Mouse (Mus musculus) midbrain, embryonic 15.5 days (tissue): ENCODE measurements at regions not wholly inside any gene's neighbourhood (a gene's known extent, or its start where the extent isn't known, plus 50 kb on each side); places are given as distances from the start of the nearest gene placed in this dataset.

Source experiments
- ATAC-seq: fragments of 200-750 bp; cut with Nextera tagmentation; replicated peaks from 2 replicates; pipeline ENCODE4 v1.8.0; 2017; ENCODE audit warnings: moderate TSS enrichment
- H3K27ac ChIP-seq: fragments of 300-500 bp; sonication (generic); 2 replicates; pipeline ENCODE4 v1.5.1; 2015; ENCODE audit warnings: mild to moderate bottlenecking, inconsistent platforms
- H3K27me3 ChIP-seq: fragments of 300-500 bp; sonication (generic); replicated peaks from 2 replicates; pipeline ENCODE4 v1.6.1; 2015; ENCODE audit warnings: inconsistent platforms
- H3K36me3 ChIP-seq: fragments of 300-500 bp; sonication (generic); replicated peaks from 2 replicates; pipeline ENCODE4 v1.6.1; 2015; ENCODE audit warnings: inconsistent platforms
- H3K4me1 ChIP-seq: fragments of 300-500 bp; sonication (generic); 2 replicates; pipeline ENCODE4 v1.6.1; 2015; ENCODE audit warnings: inconsistent platforms
- H3K4me2 ChIP-seq: fragments of 300-500 bp; sonication (generic); 2 replicates; pipeline ENCODE4 v1.6.1; 2015; ENCODE audit warnings: inconsistent platforms, mild to moderate bottlenecking, moderate library complexity
- H3K4me3 ChIP-seq: fragments of 300-500 bp; sonication (generic); 2 replicates; pipeline ENCODE4 v1.5.1; 2015; ENCODE audit warnings: mild to moderate bottlenecking, inconsistent platforms
- H3K9ac ChIP-seq: fragments of 300-500 bp; sonication (generic); 2 replicates; pipeline ENCODE4 v1.6.1; 2015; ENCODE audit warnings: mild to moderate bottlenecking, inconsistent platforms
- H3K9me3 ChIP-seq: fragments of 300-500 bp; sonication (generic); 2 replicates; pipeline ENCODE4 v1.6.1; 2016; ENCODE audit warnings: inconsistent platforms
- whole genome bisulfite sequencing: fragments of 180-500 bp; shearing (Covaris S2); methylation state at CpG from one replicate; pipeline ENCODE4 v1.1.7; 2015; ENCODE audit warnings: mixed read lengths; 5-methylcytosine and 5-hydroxymethylcytosine counted together

DNA sequence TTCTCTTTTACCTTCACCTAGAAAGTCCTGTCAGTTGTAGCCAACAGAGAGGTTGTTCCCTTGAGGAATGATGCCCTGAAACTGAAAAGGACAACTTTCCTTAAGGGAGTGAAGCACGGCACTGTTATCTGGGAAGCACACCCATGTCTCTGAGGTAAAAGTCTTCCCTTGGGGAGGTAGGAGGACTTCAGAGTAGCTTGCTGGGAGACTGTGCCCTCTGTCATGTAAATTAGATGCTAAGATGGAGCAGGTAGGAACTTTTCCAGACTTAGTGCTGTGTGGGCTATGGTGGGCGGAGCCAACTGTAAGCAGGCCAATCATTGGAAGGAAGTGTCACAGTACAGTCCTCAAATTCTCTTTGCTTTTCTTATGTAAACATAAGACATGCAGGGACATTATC lies 240.3 kb upstream of the Gm765 start:
- H3K27me3 ChIP-seq = no peaks in the 10 kb centered on the region
- no peak for ATAC-seq
- 68% methylated on average over 2 of the region's 2 CpGs for WGBS
- H3K4me1 ChIP-seq = no peaks in the 10 kb centered on the region
- no peak overlapping the region for H3K9ac ChIP-seq
- H3K27ac ChIP-seq = no peak overlapping the region
- no peak overlapping the region for H3K4me2 ChIP-seq
- H3K4me3 ChIP-seq = no peak overlapping the region
- no peaks in the 10 kb centered on the region for H3K36me3 ChIP-seq
- H3K9me3 ChIP-seq = no peaks in the 10 kb centered on the region

DNA sequence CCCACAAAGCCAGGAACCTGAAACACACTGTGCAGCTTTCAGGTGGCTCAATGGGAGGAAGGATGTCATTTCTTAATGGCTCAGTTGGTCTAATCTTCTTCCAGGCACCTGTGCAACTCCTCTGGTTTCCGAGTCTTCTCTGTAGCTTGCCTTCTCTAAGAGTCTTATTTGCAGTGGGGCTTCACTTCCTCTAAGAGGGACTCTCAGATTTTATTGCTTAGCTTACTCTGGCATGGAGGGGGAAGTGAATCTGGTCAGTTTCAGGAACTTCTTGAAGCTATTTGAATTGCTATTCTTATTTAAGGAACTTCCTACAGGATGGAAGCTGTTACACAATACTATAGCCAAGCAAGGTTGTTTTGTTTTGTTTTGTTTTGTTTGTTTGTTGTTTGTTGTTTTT lies 232.7 kb upstream of the Gm765 start:
- Histone ChIP-seq H3K9ac (no peak overlapping the region), H3K27ac (no peak overlapping the region), H3K4me3 (no peak overlapping the region), H3K4me1 (no peaks in the 10 kb centered on the region), H3K27me3 (no peaks in the 10 kb centered on the region), H3K36me3 (no peaks in the 10 kb centered on the region), H3K9me3 (no peaks in the 10 kb centered on the region), H3K4me2 (no peak overlapping the region)
- no peak for ATAC-seq
- 89% methylated on average over 1 of the region's 1 CpGs for WGBS

DNA sequence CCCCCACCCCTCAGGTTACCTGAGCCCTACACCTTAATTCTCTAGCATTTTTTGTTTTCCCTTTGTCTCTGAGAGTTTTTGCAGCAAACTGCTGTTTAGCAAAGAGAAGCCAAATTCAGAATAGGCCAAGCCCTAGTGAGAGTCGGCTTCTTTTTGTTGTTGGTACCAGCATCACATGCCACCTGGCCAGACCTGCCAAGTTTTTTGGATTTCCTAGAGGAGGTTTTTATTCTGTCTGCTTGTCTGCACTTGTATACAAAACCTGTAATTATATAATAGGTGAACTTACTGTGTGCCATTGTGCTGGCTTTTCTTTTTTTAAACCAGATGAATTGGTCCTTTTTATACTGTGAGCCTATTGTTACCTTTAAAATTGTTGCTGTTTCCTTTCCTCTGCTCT lies 213.1 kb upstream of the Gm765 start:
- Histone ChIP-seq H3K4me2 (no peak overlapping the region), H3K9ac (no peak overlapping the region), H3K27me3 (no peaks in the 10 kb centered on the region), H3K9me3 (no peaks in the 10 kb centered on the region), H3K27ac (no peak overlapping the region), H3K36me3 (no peaks in the 10 kb centered on the region), H3K4me1 (no peaks in the 10 kb centered on the region), H3K4me3 (no peak overlapping the region)
- WGBS = 78% methylated on average over 1 of the region's 1 CpGs
- no peak for ATAC-seq

DNA sequence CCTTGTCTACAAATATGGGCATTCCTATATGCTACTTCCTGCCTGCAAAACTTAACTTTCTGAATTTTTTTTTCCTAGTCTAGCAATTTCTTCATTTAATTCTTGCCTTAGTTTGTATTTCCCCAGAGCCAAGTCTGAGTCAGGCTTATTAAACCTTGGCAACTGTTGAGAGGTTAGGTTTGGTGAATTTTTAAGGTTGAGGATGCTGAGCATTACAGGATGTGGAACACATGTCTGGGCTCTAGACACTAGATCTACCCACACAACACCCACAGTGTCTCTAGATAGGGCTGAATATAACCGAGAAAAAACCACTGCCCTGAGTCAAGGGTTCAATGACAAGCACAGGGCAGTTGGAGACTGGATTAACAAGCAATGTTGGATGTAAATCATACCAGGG lies 211.4 kb upstream of the Gm765 start:
- Histone ChIP-seq H3K9me3 (no peaks in the 10 kb centered on the region), H3K27ac (no peak overlapping the region), H3K27me3 (no peaks in the 10 kb centered on the region), H3K4me2 (no peak overlapping the region), H3K4me1 (no peaks in the 10 kb centered on the region), H3K36me3 (no peaks in the 10 kb centered on the region), H3K4me3 (no peak overlapping the region), H3K9ac (no peak overlapping the region)
- WGBS = 96% methylated on average over 1 of the region's 1 CpGs
- no peak for ATAC-seq

DNA sequence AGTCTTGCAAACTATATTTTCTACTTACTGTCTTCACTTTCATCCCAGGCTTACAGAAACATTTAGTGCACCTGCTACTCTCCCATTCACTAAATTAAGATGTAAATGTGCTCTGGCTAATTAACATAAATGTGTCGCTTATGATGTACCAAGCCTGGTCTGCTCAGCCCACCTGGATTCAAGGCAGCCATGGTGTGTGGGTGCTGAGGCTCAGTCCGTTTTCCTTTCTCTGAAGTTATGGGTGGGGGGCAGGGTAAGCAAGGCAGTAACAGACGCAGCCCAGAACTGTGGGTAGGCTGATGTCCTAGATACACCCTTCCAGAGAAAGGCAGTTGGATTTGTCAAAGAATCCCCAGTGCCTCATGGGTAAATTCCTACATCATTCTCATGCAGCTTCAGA lies 209.2 kb upstream of the Gm765 start:
- WGBS = 79% methylated on average over 3 of the region's 3 CpGs
- no peak for ATAC-seq

DNA sequence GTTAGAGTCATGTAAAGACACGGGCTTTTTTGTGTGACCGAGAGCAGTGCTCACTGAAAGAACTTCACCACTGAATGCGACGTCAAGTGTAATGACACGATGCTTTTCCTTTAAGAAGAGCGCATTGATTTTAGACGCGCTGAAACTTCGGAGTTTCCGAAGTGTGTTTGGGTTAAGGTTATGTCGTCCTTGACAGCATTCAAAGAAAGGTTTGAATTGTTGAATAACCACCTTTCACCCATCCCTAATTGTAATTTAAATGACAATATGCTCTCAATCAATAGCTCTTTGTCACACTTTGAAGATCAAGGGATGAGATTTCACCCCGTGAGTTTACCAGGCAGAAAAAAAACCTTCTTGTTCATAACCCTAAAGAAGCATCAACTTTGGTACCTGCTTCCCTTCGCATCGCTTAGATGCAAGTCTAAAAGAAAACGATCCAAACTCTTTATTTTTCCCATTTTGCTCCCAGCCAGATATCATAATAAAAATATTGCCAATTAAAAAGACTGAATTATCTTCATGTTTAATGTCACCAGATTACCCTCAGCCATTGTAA lies 184.4 kb upstream of the Gm765 start:
- 19% methylated on average over 15 of the region's 15 CpGs for WGBS
- no peak overlapping the region for H3K4me3 ChIP-seq

More for the DNA sequence above, 209.2 kb upstream of the Gm765 start:
- no peaks in the 10 kb centered on the region for H3K27me3 ChIP-seq
- H3K4me2 ChIP-seq = no peak overlapping the region
- H3K36me3 ChIP-seq = no peaks in the 10 kb centered on the region
- no peak overlapping the region for H3K9ac ChIP-seq
- no peak overlapping the region for H3K27ac ChIP-seq
- H3K4me3 ChIP-seq = no peak overlapping the region
- H3K4me1 ChIP-seq = no peaks in the 10 kb centered on the region
- no peaks in the 10 kb centered on the region for H3K9me3 ChIP-seq

DNA sequence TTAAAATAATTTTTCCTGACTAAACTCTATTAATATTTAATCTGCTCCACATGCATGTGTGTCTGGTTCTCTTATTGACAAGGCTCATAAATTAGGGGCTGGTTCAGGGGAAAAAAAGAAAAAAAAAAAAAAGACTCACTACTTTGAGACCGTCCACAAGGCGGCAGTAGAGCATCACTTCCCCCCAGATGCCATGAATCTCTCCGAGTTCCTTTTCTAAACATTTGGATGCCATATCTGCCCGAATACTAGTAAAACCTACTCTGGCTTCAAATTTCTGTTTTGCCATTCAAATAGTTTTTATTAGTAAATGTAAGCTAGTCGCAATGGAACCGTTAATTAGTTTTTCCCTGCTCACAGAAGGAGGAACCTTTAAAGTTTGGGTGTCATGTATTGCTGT lies 182.7 kb upstream of the Gm765 start:
- WGBS = 9% methylated on average over 6 of the region's 6 CpGs
- Histone ChIP-seq H3K4me1 (peaks cover 6% of the 10 kb centered on the region; the same call in 1 of the 2 replicates), H3K36me3 (no peaks in the 10 kb centered on the region), H3K4me2 (no peak overlapping the region), H3K9ac (no peak overlapping the region), H3K27me3 (peaks cover 9% of the 10 kb centered on the region; the same call in 1 of the 2 replicates), H3K9me3 (no peaks in the 10 kb centered on the region), H3K4me3 (no peak overlapping the region), H3K27ac (no peak overlapping the region)
- no peak for ATAC-seq

More for the DNA sequence above, 184.4 kb upstream of the Gm765 start:
- Histone ChIP-seq H3K9me3 (no peaks in the 10 kb centered on the region), H3K4me1 (peaks cover 6% of the 10 kb centered on the region; the same call in 1 of the 2 replicates), H3K27ac (no peak overlapping the region), H3K9ac (no peak overlapping the region), H3K4me2 (peak overlapping the region; percentile 14; the same call in 1 of the 2 replicates), H3K36me3 (no peaks in the 10 kb centered on the region), H3K27me3 (peaks cover 12% of the 10 kb centered on the region; the same call in 1 of the 2 replicates)
- no peak for ATAC-seq

DNA sequence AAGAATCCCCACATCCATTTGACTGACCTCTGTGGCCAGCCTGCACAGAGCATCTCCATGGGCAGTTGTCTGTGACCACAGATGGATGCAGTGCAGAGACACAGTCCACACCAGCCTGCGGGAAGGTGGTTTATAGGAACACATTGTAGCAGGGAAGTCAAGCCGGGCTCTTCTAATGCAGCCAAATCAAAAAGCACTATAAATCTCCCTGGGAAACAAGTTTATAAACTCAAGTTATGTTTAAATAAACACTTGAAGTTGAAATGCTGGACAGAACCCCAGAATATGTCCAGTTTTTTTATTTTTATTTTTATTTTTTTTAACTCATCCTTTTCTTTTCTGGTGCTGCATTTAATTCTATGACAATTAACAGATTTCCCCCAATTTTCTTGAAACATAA lies 182.1 kb upstream of the Gm765 start:
- no peak overlapping the region for H3K4me3 ChIP-seq
- WGBS = 77% methylated on average over 2 of the region's 2 CpGs
- 0 out of 2 replicates have a peak, but pooled peaks cover 9% of the 10 kb centered on the region for H3K27me3 ChIP-seq
- H3K36me3 ChIP-seq = no peaks in the 10 kb centered on the region
- H3K9ac ChIP-seq = no peak overlapping the region
- no peak for ATAC-seq
- peaks cover 6% of the 10 kb centered on the region; the same call in 1 of the 2 replicates for H3K4me1 ChIP-seq
- no peak overlapping the region for H3K27ac ChIP-seq
- H3K9me3 ChIP-seq = no peaks in the 10 kb centered on the region
- H3K4me2 ChIP-seq = no peak overlapping the region

DNA sequence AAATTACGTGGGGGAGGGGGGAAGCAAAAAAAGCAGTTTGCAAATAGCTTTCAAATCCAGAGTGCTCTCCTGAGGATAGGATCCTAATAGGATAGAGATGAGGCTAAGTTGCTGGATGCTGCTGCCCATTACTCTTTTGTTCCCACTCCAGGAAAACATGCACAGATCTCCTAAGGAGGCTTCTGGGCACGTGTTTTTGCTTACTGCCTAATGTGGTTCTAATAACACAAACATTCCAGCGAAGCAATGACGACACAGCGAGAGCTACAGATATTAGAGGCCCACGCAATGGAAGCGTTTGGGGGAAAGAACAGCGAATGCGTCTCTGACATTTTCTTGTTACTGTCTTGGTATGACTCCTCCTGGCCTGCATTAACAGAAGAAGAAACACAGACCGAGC lies 179.0 kb upstream of the Gm765 start:
- no peak for ATAC-seq
- no peaks in the 10 kb centered on the region for H3K36me3 ChIP-seq

DNA sequence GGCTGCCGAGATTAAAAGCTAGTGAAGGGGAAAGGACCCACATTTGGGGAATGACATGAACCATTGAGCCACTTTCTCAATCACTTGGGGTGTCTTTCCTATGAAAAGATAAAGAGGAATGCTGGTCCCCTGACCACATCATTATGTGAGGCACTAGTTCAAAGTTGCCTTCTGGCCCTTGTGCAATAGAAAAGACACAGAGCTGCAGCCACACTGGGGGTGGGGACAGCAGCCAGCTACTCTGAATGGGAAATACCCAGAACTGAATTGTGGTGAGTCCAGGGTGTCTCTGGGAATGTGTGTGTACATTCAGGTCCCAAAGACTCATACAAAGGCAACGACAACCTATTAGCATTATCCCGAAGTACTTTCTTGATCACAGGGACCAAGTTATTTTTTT lies 172.3 kb upstream of the Gm765 start:
- WGBS = 85% methylated on average over 3 of the region's 3 CpGs
- Histone ChIP-seq H3K9me3 (no peaks in the 10 kb centered on the region), H3K4me3 (no peak overlapping the region), H3K4me2 (no peak overlapping the region), H3K27ac (no peak overlapping the region), H3K36me3 (no peaks in the 10 kb centered on the region), H3K27me3 (no peaks in the 10 kb centered on the region), H3K9ac (no peak overlapping the region), H3K4me1 (peaks cover 2% of the 10 kb centered on the region; the same call in 1 of the 2 replicates)
- no peak for ATAC-seq

More for the DNA sequence above, 179.0 kb upstream of the Gm765 start:
- peaks cover 2% of the 10 kb centered on the region; the same call in 1 of the 2 replicates for H3K4me1 ChIP-seq
- no peaks in the 10 kb centered on the region for H3K27me3 ChIP-seq
- no peak overlapping the region for H3K27ac ChIP-seq
- no peak overlapping the region for H3K9ac ChIP-seq
- no peaks in the 10 kb centered on the region for H3K9me3 ChIP-seq
- no peak overlapping the region for H3K4me2 ChIP-seq
- 72% methylated on average over 10 of the region's 10 CpGs for whole genome bisulfite sequencing
- H3K4me3 ChIP-seq = no peak overlapping the region

DNA sequence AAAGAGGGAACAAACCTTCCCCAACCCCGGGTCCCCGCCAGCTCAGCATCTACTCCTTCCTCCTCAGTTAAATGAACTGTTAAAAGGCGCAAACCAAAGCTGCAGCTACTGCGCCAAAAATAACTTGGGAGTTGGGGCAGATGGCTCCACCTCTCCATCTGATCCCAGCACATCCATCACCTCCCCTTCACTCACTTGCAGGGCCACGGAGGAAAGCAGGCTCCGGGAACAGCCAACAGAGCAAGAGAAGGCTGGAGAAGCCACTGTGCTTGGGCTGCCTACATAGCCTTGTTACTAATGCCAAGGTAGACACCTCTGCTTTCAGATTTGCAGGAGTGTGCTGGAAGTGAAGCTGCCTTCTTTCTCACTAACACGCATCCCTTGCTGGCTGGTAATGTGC lies 171.8 kb upstream of the Gm765 start:
- no peaks in the 10 kb centered on the region for H3K9me3 ChIP-seq
- no peak overlapping the region for H3K27ac ChIP-seq
- 87% methylated on average over 7 of the region's 7 CpGs for WGBS
- H3K36me3 ChIP-seq = no peaks in the 10 kb centered on the region
- H3K4me3 ChIP-seq = no peak overlapping the region
- H3K4me2 ChIP-seq = no peak overlapping the region
- no peaks in the 10 kb centered on the region for H3K27me3 ChIP-seq
- no peak for ATAC-seq
- no peak overlapping the region for H3K9ac ChIP-seq
- H3K4me1 ChIP-seq = peaks cover 3% of the 10 kb centered on the region; the same call in 1 of the 2 replicates

DNA sequence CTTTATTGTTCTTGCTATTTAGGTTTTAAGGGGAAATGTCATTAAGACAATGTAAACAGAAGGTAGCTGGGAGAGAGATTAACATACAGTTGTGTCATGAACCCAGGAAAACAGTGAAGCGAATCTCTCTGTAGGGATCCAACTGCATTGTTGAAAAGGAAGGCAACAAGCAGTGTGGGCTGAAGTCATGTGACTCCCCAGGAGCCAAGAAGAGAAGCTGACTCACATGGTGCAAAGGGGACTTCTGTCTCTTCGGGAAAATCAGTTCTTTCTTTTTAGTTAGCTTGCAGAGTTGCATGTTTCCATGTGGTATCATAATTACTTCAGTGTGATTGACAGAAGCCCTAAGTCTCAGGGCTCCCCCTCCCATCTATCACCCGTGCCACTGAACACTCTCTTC lies 170.7 kb upstream of the Gm765 start:
- ATAC-seq = no peak
- Histone ChIP-seq H3K4me2 (no peak overlapping the region), H3K27ac (no peak overlapping the region), H3K27me3 (no peaks in the 10 kb centered on the region), H3K4me3 (no peak overlapping the region), H3K4me1 (peaks cover 5% of the 10 kb centered on the region; the same call in 1 of the 2 replicates), H3K9me3 (no peaks in the 10 kb centered on the region), H3K36me3 (no peaks in the 10 kb centered on the region), H3K9ac (no peak overlapping the region)
- WGBS = 20% methylated on average over 3 of the region's 3 CpGs

DNA sequence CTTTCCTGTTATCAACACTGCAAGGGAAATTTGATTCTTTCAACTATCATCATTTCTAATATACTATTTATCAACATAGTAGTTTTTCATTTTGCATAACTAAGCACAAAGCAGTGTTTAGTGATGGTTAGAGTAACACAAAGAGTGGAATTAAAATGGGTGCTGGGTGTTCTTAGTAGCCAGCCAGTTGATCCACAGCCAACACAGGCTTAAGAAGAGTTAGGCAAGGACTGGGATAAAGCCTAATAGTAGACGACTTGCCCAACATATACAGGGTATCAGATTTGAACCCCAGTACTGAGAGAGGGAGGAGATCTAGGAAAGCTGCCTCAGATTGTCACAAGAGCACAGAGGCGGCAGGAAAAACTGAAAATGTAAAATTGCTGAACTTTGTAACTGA lies 160.2 kb upstream of the Gm765 start:
- no peaks in the 10 kb centered on the region for H3K27me3 ChIP-seq
- H3K9ac ChIP-seq = no peak overlapping the region
- no peak overlapping the region for H3K4me3 ChIP-seq
- no peaks in the 10 kb centered on the region for H3K36me3 ChIP-seq
- no peaks in the 10 kb centered on the region for H3K9me3 ChIP-seq
- H3K4me2 ChIP-seq = no peak overlapping the region
- H3K4me1 ChIP-seq = no peaks in the 10 kb centered on the region
- no peak for ATAC-seq
- 80% methylated on average over 2 of the region's 2 CpGs for WGBS
- H3K27ac ChIP-seq = no peak overlapping the region
